Mouse (Mus musculus): Measurements from ENCODE around the gene Wdfy1. TPM values are rescaled to one million over a fixed set of nuclear protein-coding genes. Genes with fewer than 3 reads are reported as not detected.

Gene Wdfy1
- 384 and 400 TPM in 2 replicates for polyA plus RNA-seq (2012; rRNA removed)

- Histone ChIP-seq H3K4me3 (ENCODE audit: control insufficient read depth, low read depth, low read length) (peak within 1 kb of the TSS; percentile 96), H3K36me3 (ENCODE audit: control insufficient read depth, insufficient read depth, low read length) (peaks cover 2% of the 10 kb centered on the region), H3K4me1 (ENCODE audit: control insufficient read depth, insufficient read depth, low read length) (no peaks in the 10 kb centered on the region), H3K27ac (ENCODE audit: control insufficient read depth, insufficient read depth, low read depth, low read length) (peak within 1 kb of the TSS; percentile 55), H3K27me3 (ENCODE audit: control insufficient read depth, insufficient read depth, low read length) (no peaks in the 10 kb centered on the region)
- TF ChIP-seq CTCF (IDR thresholded peaks at IDR 0.05; ENCODE audit: control insufficient read depth, insufficient read depth, insufficient replicate concordance, low read depth, low read length) (no peak), POLR2A (IDR thresholded peaks at IDR 0.05; ENCODE audit: control insufficient read depth, low read depth, low read length) (peak; percentile 83; the same call in 1 of the 2 replicates)
Observed at GRCm38 (mm10) chr1:79775927-79776458, at the start of gene Wdfy1, which contains the start of gene Mrpl44. Wdfy1 (minus strand) TSS chr1:79776143. Mrpl44 (plus strand) TSS chr1:79776018.

DNA sequence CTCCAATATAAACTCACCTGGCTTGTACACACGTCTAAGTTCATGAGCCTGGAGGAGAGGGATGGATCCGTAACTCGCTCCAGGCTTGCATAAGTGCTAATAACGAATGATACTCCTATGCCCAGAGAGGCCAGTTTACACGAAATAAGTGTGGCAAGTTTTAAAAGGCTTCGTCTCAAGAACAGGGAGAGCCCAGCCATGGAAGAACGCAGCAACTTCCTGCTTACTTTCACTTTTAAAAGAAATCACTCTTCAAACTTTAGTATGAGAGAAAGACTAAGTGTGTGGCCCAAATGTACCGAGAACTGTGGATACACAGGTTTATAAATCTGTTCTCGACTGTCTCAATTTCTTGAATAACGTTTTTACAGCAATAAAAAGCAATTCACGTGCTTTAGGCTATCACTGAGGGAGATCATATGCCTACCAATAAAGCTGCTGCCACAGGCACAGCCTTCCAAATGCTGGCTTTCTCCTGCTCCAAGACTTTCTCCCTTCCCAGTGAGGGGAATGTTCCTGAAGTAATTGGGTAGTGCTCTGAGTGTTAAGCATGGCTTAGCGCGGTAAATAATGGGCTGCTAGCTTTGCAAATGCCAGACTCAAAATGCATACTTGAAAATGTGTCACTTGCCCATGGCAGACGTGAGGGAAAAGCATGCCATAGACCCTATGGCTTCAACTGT lies 48.1 kb upstream of the Wdfy1 start:
- peak overlapping the region; percentile 49; the same call in 1 of the 2 replicates for H3K27ac ChIP-seq (ENCODE audit: control insufficient read depth, insufficient read depth, low read depth, low read length)
- H3K4me1 ChIP-seq (ENCODE audit: control insufficient read depth, insufficient read depth, low read length): no peaks in the 10 kb centered on the region
- no peaks in the 10 kb centered on the region for H3K27me3 ChIP-seq (ENCODE audit: control insufficient read depth, insufficient read depth, low read length)
- H3K4me3 ChIP-seq (ENCODE audit: control insufficient read depth, low read depth, low read length): peak overlapping the region; percentile 17; the same call in 1 of the 2 replicates
- TF ChIP-seq CTCF (IDR thresholded peaks at IDR 0.05; ENCODE audit: control insufficient read depth, insufficient read depth, insufficient replicate concordance, low read depth, low read length) (no peak), POLR2A (IDR thresholded peaks at IDR 0.05; ENCODE audit: control insufficient read depth, low read depth, low read length) (no peak)
- H3K36me3 ChIP-seq (ENCODE audit: control insufficient read depth, insufficient read depth, low read length): no peaks in the 10 kb centered on the region

DNA sequence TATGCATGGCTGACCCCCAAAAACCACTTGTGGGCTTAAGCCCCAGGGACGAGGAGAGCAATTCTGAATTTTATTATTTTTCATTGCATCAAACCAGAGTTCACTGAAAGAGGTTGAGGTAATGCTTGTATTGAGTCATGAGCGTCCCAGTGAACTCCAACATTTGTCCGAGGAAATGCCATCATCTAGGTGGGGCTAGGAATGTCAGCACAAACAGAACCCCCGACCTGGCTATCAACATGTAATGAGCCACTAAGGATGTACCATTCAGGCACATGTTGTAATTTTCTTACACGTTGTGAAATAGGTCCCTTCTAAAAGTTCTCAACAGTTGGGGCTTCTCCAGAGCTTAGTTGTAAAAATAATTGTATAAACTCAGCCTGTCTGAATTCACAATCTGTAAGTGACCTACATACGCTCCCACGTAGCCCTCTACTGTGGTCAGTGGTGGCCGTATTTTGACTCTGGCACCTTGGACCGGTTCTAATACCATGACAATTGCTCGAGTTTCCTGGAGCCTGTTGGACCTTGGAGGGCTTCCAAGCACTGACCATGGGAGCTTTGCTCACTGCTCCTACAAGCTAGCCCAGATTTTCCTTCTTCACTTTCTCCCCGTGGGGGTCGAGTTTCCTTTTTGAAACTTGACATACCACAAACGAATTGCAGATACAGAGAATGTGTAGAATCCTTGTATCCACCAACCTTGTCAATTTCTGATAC lies 47.0 kb upstream of the Wdfy1 start:
- Histone ChIP-seq H3K27ac (ENCODE audit: control insufficient read depth, insufficient read depth, low read depth, low read length) (no peak overlapping the region), H3K36me3 (ENCODE audit: control insufficient read depth, insufficient read depth, low read length) (no peaks in the 10 kb centered on the region), H3K4me1 (ENCODE audit: control insufficient read depth, insufficient read depth, low read length) (no peaks in the 10 kb centered on the region), H3K4me3 (ENCODE audit: control insufficient read depth, low read depth, low read length) (no peak overlapping the region), H3K27me3 (ENCODE audit: control insufficient read depth, insufficient read depth, low read length) (no peaks in the 10 kb centered on the region)
- TF ChIP-seq CTCF (IDR thresholded peaks at IDR 0.05; ENCODE audit: control insufficient read depth, insufficient read depth, insufficient replicate concordance, low read depth, low read length) (no peak), POLR2A (IDR thresholded peaks at IDR 0.05; ENCODE audit: control insufficient read depth, low read depth, low read length) (no peak)

DNA sequence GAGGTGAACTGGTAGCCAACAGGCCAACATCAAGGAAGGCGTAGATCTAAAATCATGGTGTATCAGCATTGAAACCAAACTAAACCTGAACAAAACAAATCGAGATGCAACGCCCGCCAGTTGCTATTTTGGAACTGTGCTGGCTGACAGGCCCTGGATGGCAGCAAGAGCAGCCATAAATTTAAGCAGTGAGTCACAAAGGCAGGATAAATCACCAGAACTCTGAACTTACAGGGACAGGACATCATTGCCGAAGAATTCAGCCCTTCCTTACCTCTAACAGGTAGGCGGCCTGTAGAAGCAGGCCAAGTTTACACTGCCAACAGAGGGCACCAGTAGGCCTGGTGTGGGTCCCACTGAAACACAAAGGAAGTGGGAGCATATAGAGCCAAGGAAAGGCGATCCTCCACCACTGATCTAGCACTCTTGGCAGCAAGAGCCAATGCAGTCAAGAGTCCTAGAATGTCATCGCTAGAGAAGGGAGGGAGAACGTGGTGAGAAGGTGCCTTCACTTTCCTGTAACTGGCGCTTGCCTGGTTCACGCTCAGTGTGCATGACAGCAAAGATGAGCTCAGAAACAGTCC lies 43.4 kb upstream of the Wdfy1 start:
- no peaks in the 10 kb centered on the region for H3K27me3 ChIP-seq (ENCODE audit: control insufficient read depth, insufficient read depth, low read length)
- H3K4me1 ChIP-seq (ENCODE audit: control insufficient read depth, insufficient read depth, low read length): no peaks in the 10 kb centered on the region
- no peak for TF ChIP-seq CTCF (IDR thresholded peaks at IDR 0.05; ENCODE audit: control insufficient read depth, insufficient read depth, insufficient replicate concordance, low read depth, low read length)
- TF ChIP-seq POLR2A (IDR thresholded peaks at IDR 0.05; ENCODE audit: control insufficient read depth, low read depth, low read length): no peak
- no peak overlapping the region for H3K4me3 ChIP-seq (ENCODE audit: control insufficient read depth, low read depth, low read length)
- H3K27ac ChIP-seq (ENCODE audit: control insufficient read depth, insufficient read depth, low read depth, low read length): no peak overlapping the region
- no peaks in the 10 kb centered on the region for H3K36me3 ChIP-seq (ENCODE audit: control insufficient read depth, insufficient read depth, low read length)

DNA sequence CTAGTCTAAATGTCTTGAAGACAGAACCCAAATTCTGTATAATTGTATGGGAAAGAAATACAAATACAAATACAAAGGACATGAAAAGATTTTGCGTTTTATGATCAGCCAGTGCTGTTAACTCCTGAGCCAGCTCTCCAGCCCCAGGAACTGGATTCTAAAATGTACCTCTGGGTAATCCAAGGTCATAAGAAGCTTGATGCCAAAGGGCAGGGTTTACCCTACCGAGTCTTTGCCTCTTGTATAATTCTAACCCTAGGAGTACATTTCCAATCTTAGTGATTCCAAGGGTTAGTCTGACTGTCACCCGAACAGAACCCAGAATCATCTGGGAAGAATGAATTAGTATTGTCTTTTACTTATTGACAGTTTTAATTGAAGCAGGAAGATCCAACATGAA lies 39.5 kb upstream of the Wdfy1 start:
- H3K36me3 ChIP-seq (ENCODE audit: control insufficient read depth, insufficient read depth, low read length): no peaks in the 10 kb centered on the region
- no peak overlapping the region for H3K4me3 ChIP-seq (ENCODE audit: control insufficient read depth, low read depth, low read length)

GRCm38 (mm10) chr1:79809447-79809846 lies 33.5 kb upstream of the Wdfy1 start:
- H3K27me3 ChIP-seq (ENCODE audit: control insufficient read depth, insufficient read depth, low read length): no peaks in the 10 kb centered on the region
- no peaks in the 10 kb centered on the region for H3K36me3 ChIP-seq (ENCODE audit: control insufficient read depth, insufficient read depth, low read length)
- TF ChIP-seq CTCF (IDR thresholded peaks at IDR 0.05; ENCODE audit: control insufficient read depth, insufficient read depth, insufficient replicate concordance, low read depth, low read length): no peak
- no peak for TF ChIP-seq POLR2A (IDR thresholded peaks at IDR 0.05; ENCODE audit: control insufficient read depth, low read depth, low read length)
- H3K27ac ChIP-seq (ENCODE audit: control insufficient read depth, insufficient read depth, low read depth, low read length): no peak overlapping the region
- H3K4me3 ChIP-seq (ENCODE audit: control insufficient read depth, low read depth, low read length): no peak overlapping the region
- H3K4me1 ChIP-seq (ENCODE audit: control insufficient read depth, insufficient read depth, low read length): no peaks in the 10 kb centered on the region

More for the DNA sequence above, 39.5 kb upstream of the Wdfy1 start:
- H3K4me1 ChIP-seq (ENCODE audit: control insufficient read depth, insufficient read depth, low read length): no peaks in the 10 kb centered on the region
- TF ChIP-seq POLR2A (IDR thresholded peaks at IDR 0.05; ENCODE audit: control insufficient read depth, low read depth, low read length) (no peak), CTCF (IDR thresholded peaks at IDR 0.05; ENCODE audit: control insufficient read depth, insufficient read depth, insufficient replicate concordance, low read depth, low read length) (no peak)
- H3K27me3 ChIP-seq (ENCODE audit: control insufficient read depth, insufficient read depth, low read length): no peaks in the 10 kb centered on the region
- no peak overlapping the region for H3K27ac ChIP-seq (ENCODE audit: control insufficient read depth, insufficient read depth, low read depth, low read length)

DNA sequence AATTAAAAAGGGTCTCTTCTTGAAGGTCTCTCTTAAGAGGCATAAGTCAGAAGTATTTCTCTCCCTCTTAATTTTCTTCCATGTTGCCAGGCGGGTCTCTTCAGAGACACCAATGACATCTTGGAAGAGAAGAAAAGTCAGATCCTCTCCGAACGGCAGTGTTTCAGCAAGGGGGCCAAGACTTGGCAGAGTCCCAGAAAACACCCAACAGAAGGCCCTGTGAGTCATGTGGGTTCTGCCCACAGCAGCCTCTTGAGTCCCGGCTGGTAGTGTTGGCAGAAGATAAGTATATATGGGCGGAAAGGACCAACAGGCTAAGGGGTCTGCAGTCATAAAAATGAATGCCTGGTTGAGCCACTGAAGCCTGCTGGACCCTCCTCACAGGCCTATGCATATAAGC lies 30.9 kb upstream of the Wdfy1 start:
- no peaks in the 10 kb centered on the region for H3K4me1 ChIP-seq (ENCODE audit: control insufficient read depth, insufficient read depth, low read length)
- H3K27ac ChIP-seq (ENCODE audit: control insufficient read depth, insufficient read depth, low read depth, low read length): no peak overlapping the region
- no peak overlapping the region for H3K4me3 ChIP-seq (ENCODE audit: control insufficient read depth, low read depth, low read length)
- no peaks in the 10 kb centered on the region for H3K36me3 ChIP-seq (ENCODE audit: control insufficient read depth, insufficient read depth, low read length)
- TF ChIP-seq CTCF (IDR thresholded peaks at IDR 0.05; ENCODE audit: control insufficient read depth, insufficient read depth, insufficient replicate concordance, low read depth, low read length): no peak
- no peak for TF ChIP-seq POLR2A (IDR thresholded peaks at IDR 0.05; ENCODE audit: control insufficient read depth, low read depth, low read length)
- no peaks in the 10 kb centered on the region for H3K27me3 ChIP-seq (ENCODE audit: control insufficient read depth, insufficient read depth, low read length)
